Mouse (Mus musculus) cerebellum, postnatal 25 days (tissue): Measurements from ENCODE around the gene Zfp454.
A peak's percentile ranks its signal among the peaks of the same experiment; 100 is the strongest.

Experiments used
- DNase-seq, 2 experiments: peaks; one replicate each; pipeline ENCODE4 v3.0.0; 2021; ENCODE audit warnings: mixed read lengths in 2 of 2

Zfp454 gene

DNA sequence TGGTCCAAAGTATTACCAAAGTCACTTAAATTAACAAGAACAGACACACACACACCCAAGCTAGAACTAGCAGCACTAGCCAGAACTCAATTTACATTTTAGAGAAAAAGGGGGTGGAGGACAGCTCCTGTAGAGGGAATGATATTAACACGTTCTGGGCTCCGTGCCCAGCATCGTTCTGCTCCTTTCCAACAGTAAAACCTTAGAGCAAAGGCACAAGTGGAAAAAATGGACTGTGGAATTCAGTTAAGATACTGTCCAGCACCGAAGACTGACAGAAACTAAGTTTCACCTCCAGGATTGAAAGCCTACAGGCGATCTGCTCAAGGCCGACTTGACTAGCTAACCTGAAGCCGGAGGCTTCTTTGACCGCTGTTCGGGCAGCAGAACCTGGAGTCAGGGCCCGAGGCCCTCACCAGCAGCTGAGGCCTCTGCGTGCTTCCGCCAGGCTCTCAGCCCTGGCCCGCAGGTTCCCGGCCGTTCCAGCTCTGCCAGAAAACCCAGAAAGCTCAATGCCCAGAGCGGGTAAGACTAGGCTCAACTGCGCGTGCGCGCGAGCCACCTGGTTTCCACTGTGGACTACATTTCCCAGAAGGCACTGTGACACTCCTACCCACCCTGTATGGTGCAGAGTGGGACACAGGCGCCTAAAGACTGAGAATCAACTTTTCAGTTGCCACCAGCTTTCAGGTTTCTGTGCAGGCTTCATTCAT is 46.3 kb downstream of the Zfp454 start, which contains the start of gene Zfp879:
Gene Zfp879 (minus strand): TSS at position 530 of the 713 bp plus-strand sequence.
- DNase-seq, result peak; percentile 97 to 98

DNA sequence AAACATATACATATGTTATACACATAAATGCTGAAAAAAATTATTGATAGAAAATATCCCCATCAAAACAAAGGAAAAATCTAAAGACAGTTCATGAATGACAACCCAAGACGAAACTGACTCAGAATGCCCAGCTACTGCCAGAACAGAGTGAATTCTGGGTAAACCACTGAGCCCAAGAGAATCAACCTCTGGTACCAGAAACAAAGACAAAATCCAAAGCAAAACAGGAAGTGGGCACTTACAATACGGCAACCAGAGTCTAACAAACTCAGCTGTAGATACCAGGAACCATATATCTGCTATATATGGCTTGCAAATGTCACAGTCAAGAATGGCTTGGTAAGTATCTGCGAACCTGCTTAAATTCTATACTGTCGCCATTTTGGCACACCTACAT is 51.7 kb downstream of the Zfp454 start:
- DNase-seq, result no peak

DNA sequence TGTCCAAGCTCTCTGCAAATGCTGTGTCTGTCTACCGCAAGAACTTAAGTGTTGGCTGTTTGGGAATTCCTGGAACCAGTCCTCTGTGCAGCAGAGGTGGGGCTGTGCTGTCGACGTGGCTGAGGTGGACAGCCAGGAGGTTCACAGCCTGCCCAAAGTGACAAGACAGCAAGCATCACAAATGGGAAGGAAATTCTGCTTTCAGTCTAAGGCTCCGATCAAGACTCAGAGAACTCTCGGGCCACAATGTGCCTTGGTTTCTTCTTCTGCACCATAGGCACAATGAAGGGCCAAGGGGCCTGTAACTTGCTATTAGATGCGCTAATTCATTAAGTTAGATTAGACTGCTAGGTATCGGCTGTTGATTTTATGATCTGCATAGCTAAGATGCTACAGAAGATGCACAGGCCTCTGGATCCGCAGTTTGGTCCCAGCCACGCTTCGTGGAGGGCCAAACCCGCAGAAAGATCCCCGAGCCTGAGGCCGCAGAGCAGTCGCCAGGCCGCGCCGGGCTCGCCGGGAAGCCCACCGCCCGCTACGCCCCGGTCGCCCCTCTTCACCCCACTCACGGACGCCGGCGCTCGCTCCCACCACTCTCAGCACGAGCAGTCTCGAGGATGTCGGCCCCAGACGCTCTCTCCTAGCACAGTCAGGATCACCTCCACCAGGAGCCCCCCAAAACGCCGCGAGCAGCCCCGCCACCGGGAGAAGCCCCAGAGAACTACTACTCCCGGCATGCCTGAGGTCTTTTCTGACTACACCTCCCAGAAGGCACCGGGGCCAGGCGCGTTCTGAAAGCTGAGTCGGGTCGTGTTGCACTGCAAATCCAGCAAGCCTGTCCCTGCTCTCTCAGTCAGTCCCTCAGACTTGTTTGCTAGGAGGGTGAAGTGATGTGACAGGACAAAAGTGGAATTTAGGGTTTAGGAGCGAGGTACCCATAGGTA is 60.2 kb downstream of the Zfp454 start, which contains the start of gene Zfp354c:
Gene Zfp354c (minus strand): TSS at position 715 of the 944 bp plus-strand sequence.
- peak; percentile 89 to 91 for DNase-seq

DNA sequence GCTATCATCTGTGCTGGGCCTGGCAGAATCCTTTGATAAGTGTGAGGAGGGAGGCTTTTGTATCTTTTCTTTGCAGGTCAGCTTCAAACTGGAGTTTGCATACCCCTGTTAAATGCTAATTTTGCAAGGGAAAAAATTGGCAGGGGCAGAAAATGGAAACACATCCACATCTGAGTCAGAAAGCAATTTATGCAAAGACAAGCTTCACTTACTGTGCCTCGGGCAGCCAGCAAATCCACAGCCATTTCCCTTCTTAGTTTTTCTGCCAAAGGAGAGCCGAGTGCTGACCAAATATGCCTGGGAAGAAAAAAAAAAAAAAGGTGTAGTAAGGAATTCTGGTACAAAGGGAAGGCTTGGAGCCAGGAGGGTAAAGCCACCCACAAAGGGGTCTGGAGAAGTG is 61.2 kb downstream of the Zfp454 start:
- no peak for DNase-seq
